Mouse (Mus musculus) liver, embryonic 16.5 days (tissue): ENCODE measurements around the gene Cfdp1. TPM values are rescaled to one million over a fixed set of nuclear protein-coding genes. Genes with fewer than 3 reads are reported as not detected.
A peak's percentile ranks its signal among the peaks of the same experiment; 100 is the strongest.

Experiments
- ATAC-seq: fragments of 200-750 bp; cut with Nextera tagmentation; 2 replicates; pipeline ENCODE4 v1.8.0; 2017; ENCODE audit warnings: low read depth, mild to moderate bottlenecking, moderate number of reproducible peaks, moderate library complexity
- H3K27ac ChIP-seq: fragments of 300-500 bp; sonication (generic); 2 replicates; pipeline ENCODE4 v1.5.1; 2014; ENCODE audit warnings: mild to moderate bottlenecking, low read length
- H3K27me3 ChIP-seq: fragments of 300-500 bp; sonication (generic); 2 replicates; pipeline ENCODE4 v1.6.1; 2014; ENCODE audit warnings: low read depth, low read length, mixed read lengths; ENCODE audit not compliant: control insufficient read depth, insufficient read depth
- H3K36me3 ChIP-seq: fragments of 300-500 bp; sonication (generic); 2 replicates; pipeline ENCODE4 v1.6.1; 2014; ENCODE audit warnings: mild to moderate bottlenecking; ENCODE audit not compliant: control insufficient read depth, insufficient read depth
- H3K4me1 ChIP-seq: fragments of 300-500 bp; sonication (generic); 2 replicates; pipeline ENCODE4 v1.6.1; 2014; ENCODE audit warnings: low read depth, low read length, mixed read lengths; ENCODE audit not compliant: control insufficient read depth
- H3K4me2 ChIP-seq: fragments of 300-500 bp; sonication (generic); 2 replicates; pipeline ENCODE4 v1.6.1; 2014; ENCODE audit warnings: low read depth, low read length, mixed read lengths
- H3K4me3 ChIP-seq: fragments of 300-500 bp; sonication (generic); 2 replicates; pipeline ENCODE4 v1.5.1; 2014; ENCODE audit warnings: low read depth, mild to moderate bottlenecking, low read length
- H3K9ac ChIP-seq: fragments of 300-500 bp; sonication (generic); 2 replicates; pipeline ENCODE4 v1.6.1; 2014; ENCODE audit warnings: low read depth, low read length
- H3K9me3 ChIP-seq: fragments of 300-500 bp; sonication (generic); replicated peaks from 2 replicates; pipeline ENCODE4 v1.6.1; 2016; ENCODE audit warnings: low read length; ENCODE audit not compliant: control insufficient read depth
- WGBS: fragments of 180-500 bp; shearing (Covaris S2); extraction: QIAGEN DNeasy Blood & Tissue Kit; methylation state at CpG from one replicate; pipeline ENCODE4 v1.1.7; 2014; ENCODE audit not compliant: insufficient replicate concordance; 5-methylcytosine and 5-hydroxymethylcytosine counted together
- polyA plus RNA-seq: library from polyadenylated mRNA; unstranded; fragments of >200 nt; fragmentation: Nextera tagmentation; extraction: Ambion mirVana; gene quantifications from 2 replicates; pipeline ENCODE4 v1.2.1, GENCODE M21; 2015

Gene Cfdp1
- polyA plus RNA-seq, 1 experiment from 2014 or later, result 63.2 TPM

- Histone ChIP-seq H3K36me3 (no peaks in the 10 kb centered on the region), H3K27ac (peak overlapping the region; percentile 51), H3K9ac (peak overlapping the region; percentile 70), H3K4me1 (peaks cover 29% of the 10 kb centered on the region), H3K4me3 (peak overlapping the region; percentile 66), H3K27me3 (peaks cover 43% of the 10 kb centered on the region), H3K9me3 (no peaks in the 10 kb centered on the region), H3K4me2 (peak overlapping the region; percentile 85)
- ATAC-seq, result no peak
- WGBS, result 1% methylated on average over 37 of the region's 39 CpGs
Observed at GRCm38 (mm10) chr8:111731231-111731977, 122.7 kb downstream of the Cfdp1 start.

- Histone ChIP-seq H3K36me3 (no peaks in the 10 kb centered on the region), H3K4me2 (peak overlapping the region; percentile 85), H3K9me3 (no peaks in the 10 kb centered on the region), H3K27me3 (peaks cover 36% of the 10 kb centered on the region), H3K27ac (peak overlapping the region; percentile 85), H3K9ac (0 out of 2 replicates have a peak overlapping the region, but pooled peaks have one; percentile 36), H3K4me3 (peak overlapping the region; percentile 16; the same call in 1 of the 2 replicates), H3K4me1 (peaks cover 26% of the 10 kb centered on the region)
- peak; percentile 64 for ATAC-seq
- 46% methylated on average over 7 of the region's 7 CpGs for WGBS
Observed at GRCm38 (mm10) chr8:111729233-111730170, 124.6 kb downstream of the Cfdp1 start.

- no peaks in the 10 kb centered on the region for H3K36me3 ChIP-seq
- no peak overlapping the region for H3K27ac ChIP-seq
- H3K9ac ChIP-seq, result no peak overlapping the region
- H3K9me3 ChIP-seq, result no peaks in the 10 kb centered on the region
- no peak overlapping the region for H3K4me3 ChIP-seq
- no peak for ATAC-seq
- 55% methylated on average over 5 of the region's 5 CpGs for WGBS
- no peak overlapping the region for H3K4me2 ChIP-seq
- peaks cover 29% of the 10 kb centered on the region for H3K27me3 ChIP-seq
- peaks cover 28% of the 10 kb centered on the region for H3K4me1 ChIP-seq
Observed at GRCm38 (mm10) chr8:111728481-111728880, 125.6 kb downstream of the Cfdp1 start.

- Histone ChIP-seq H3K9ac (no peak overlapping the region), H3K36me3 (no peaks in the 10 kb centered on the region), H3K4me1 (peaks cover 28% of the 10 kb centered on the region), H3K9me3 (no peaks in the 10 kb centered on the region), H3K4me3 (no peak overlapping the region), H3K4me2 (no peak overlapping the region), H3K27ac (no peak overlapping the region), H3K27me3 (peaks cover 26% of the 10 kb centered on the region)
- ATAC-seq, result no peak
- WGBS, result 50% methylated on average over 4 of the region's 4 CpGs
Observed at GRCm38 (mm10) chr8:111727553-111727952, 126.5 kb downstream of the Cfdp1 start.

GRCm38 (mm10) chr8:111726102-111726900 is 127.8 kb downstream of the Cfdp1 start:
- H3K27me3 ChIP-seq, result peaks cover 14% of the 10 kb centered on the region
- no peak overlapping the region for H3K4me3 ChIP-seq
- ATAC-seq, result no peak
- H3K4me2 ChIP-seq, result no peak overlapping the region
- H3K9ac ChIP-seq, result no peak overlapping the region
- 40% methylated on average over 7 of the region's 7 CpGs for WGBS
- H3K36me3 ChIP-seq, result no peaks in the 10 kb centered on the region
- H3K9me3 ChIP-seq, result no peaks in the 10 kb centered on the region
- no peak overlapping the region; the same call in 1 of the 2 replicates for H3K27ac ChIP-seq
- H3K4me1 ChIP-seq, result peaks cover 23% of the 10 kb centered on the region

GRCm38 (mm10) chr8:111725341-111725740 is 128.8 kb downstream of the Cfdp1 start:
- Histone ChIP-seq H3K9me3 (no peaks in the 10 kb centered on the region), H3K9ac (no peak overlapping the region), H3K4me3 (no peak overlapping the region), H3K36me3 (no peaks in the 10 kb centered on the region), H3K27ac (no peak overlapping the region), H3K4me2 (no peak overlapping the region), H3K4me1 (peaks cover 21% of the 10 kb centered on the region), H3K27me3 (peaks cover 5% of the 10 kb centered on the region)
- ATAC-seq, result no peak
- WGBS, result 61% methylated on average over 6 of the region's 6 CpGs

- Histone ChIP-seq H3K4me3 (no peak overlapping the region), H3K4me2 (no peak overlapping the region), H3K27ac (no peak overlapping the region), H3K36me3 (no peaks in the 10 kb centered on the region), H3K9ac (no peak overlapping the region), H3K4me1 (peaks cover 21% of the 10 kb centered on the region), H3K27me3 (no peaks in the 10 kb centered on the region; the same call in 1 of the 2 replicates), H3K9me3 (no peaks in the 10 kb centered on the region)
- ATAC-seq, result no peak
- 27% methylated on average over 4 of the region's 4 CpGs for WGBS
Observed at GRCm38 (mm10) chr8:111720115-111720544, 134.0 kb downstream of the Cfdp1 start.

GRCm38 (mm10) chr8:111718937-111719336 is 135.2 kb downstream of the Cfdp1 start:
- H3K36me3 ChIP-seq, result no peaks in the 10 kb centered on the region; the same call in 1 of the 2 replicates
- peaks cover 19% of the 10 kb centered on the region for H3K4me1 ChIP-seq
- H3K4me2 ChIP-seq, result no peak overlapping the region
- no peak overlapping the region for H3K27ac ChIP-seq
- whole genome bisulfite sequencing, result 37% methylated on average over 5 of the region's 5 CpGs
- no peaks in the 10 kb centered on the region for H3K9me3 ChIP-seq
- no peak overlapping the region for H3K9ac ChIP-seq
- no peak for ATAC-seq
- no peak overlapping the region for H3K4me3 ChIP-seq
- no peaks in the 10 kb centered on the region for H3K27me3 ChIP-seq
